Mouse (Mus musculus) left cerebral cortex, adult 2 months (tissue): ENCODE measurements around the gene Il18bp. TPM values are rescaled to one million over a fixed set of nuclear protein-coding genes. Genes with fewer than 3 reads are reported as not detected.
A peak's percentile ranks its signal among the peaks of the same experiment; 100 is the strongest.
"Not testable (repeated sequence)": the region's sequence is repeated elsewhere in the genome, so short reads cannot be mapped to it uniquely, and the experiment has no call there.

ENCODE experiments used
- DNase-seq, 2 experiments: peaks; one replicate each; pipeline ENCODE4 v3.0.0; 2021 to 2022; ENCODE audit warnings: low spot score in 2 of 2, mixed read lengths in 1 of 2; ENCODE audit errors: extremely low spot score in 1 of 2
- H3K27ac ChIP-seq: fragments of 200-600 bp; 2 replicates; pipeline ENCODE4 v1.8.1; 2022
- H3K4me3 ChIP-seq: fragments of 200-600 bp; 2 replicates; pipeline ENCODE4 v1.8.1; 2022
- CTCF ChIP-seq: fragments of 200-600 bp; IDR thresholded peaks from 2 replicates; pipeline ENCODE4 v1.8.1; 2022; ENCODE audit warnings: antibody characterized with exemption, mild to moderate bottlenecking, moderate library complexity
- intact Hi-C: fragments of 180-260 bp; cut with DNase I; formaldehyde crosslinking; loops from one replicate; pipeline ENCODE4 v1.15.1; 2025
- total RNA-seq, 2 experiments: library from RNA; stranded (reverse); gene quantifications; 2 replicates each; pipeline ENCODE4 v1.2.3; 2021

The Il18bp gene
- total RNA-seq, 2 experiments from 2014 or later: 8.5 to 10.2 TPM

- H3K4me3 ChIP-seq: no peak overlapping the region
- TF ChIP-seq CTCF: no peak
- intact Hi-C loops: no loop called here
- no peak for DNase-seq
- H3K27ac ChIP-seq: no peak overlapping the region
These were observed 7.0 kb upstream of the Il18bp start for GRCm38 (mm10) chr7:102025187-102026119.

- no peak for DNase-seq
- H3K27ac ChIP-seq: no peak overlapping the region; the same call in 1 of the 2 replicates
- TF ChIP-seq CTCF: no peak
- no peak overlapping the region for H3K4me3 ChIP-seq
- intact Hi-C loops: no loop called here
These were observed 5.3 kb upstream of the Il18bp start for GRCm38 (mm10) chr7:102023821-102024220.

- H3K27ac ChIP-seq, DNase-seq, intact Hi-C loops, H3K4me3 ChIP-seq: not testable (repeated sequence)
These were observed 2.4 kb upstream of the Il18bp start for GRCm38 (mm10) chr7:102020934-102021333.

GRCm38 (mm10) chr7:102019362-102019761, 872 bp upstream of the Il18bp start:
- DNase-seq: no peak
- no peak overlapping the region for H3K4me3 ChIP-seq
- no peak for TF ChIP-seq CTCF
- intact Hi-C loops: no loop called here
- H3K27ac ChIP-seq: no peak overlapping the region

GRCm38 (mm10) chr7:102018034-102018433, 456 bp downstream of the Il18bp start:
- Histone ChIP-seq H3K27ac (peak overlapping the region; percentile 57; the same call in 1 of the 2 replicates), H3K4me3 (no peak overlapping the region)
- DNase-seq: no peak
- intact Hi-C loops: no loop called here
- no peak for TF ChIP-seq CTCF

- DNase-seq: no peak
- TF ChIP-seq CTCF: no peak
- peak overlapping the region; percentile 57 for H3K27ac ChIP-seq
- intact Hi-C loops: no loop called here
- H3K4me3 ChIP-seq: peak overlapping the region; percentile 3; the same call in 1 of the 2 replicates
These were observed 1.0 kb downstream of the Il18bp start for GRCm38 (mm10) chr7:102017452-102017851.

GRCm38 (mm10) chr7:102016936-102017335, 1.6 kb downstream of the Il18bp start:
- no peak overlapping the region; the same call in 1 of the 2 replicates for H3K4me3 ChIP-seq
- intact Hi-C loops: no loop called here

GRCm38 (mm10) chr7:102014995-102015394, 3.5 kb downstream of the Il18bp start:
- TF ChIP-seq CTCF: no peak
- no peak for DNase-seq
- Histone ChIP-seq H3K27ac (no peak overlapping the region), H3K4me3 (no peak overlapping the region)
- intact Hi-C loops: no loop called here

More at GRCm38 (mm10) chr7:102016936-102017335, 1.6 kb downstream of the Il18bp start:
- H3K27ac ChIP-seq: peak overlapping the region; percentile 57
- no peak for DNase-seq
- TF ChIP-seq CTCF: no peak

- DNase-seq: no peak
- no peak for TF ChIP-seq CTCF
- no peak overlapping the region for H3K4me3 ChIP-seq
- no peak overlapping the region for H3K27ac ChIP-seq
- intact Hi-C loops: no loop called here
These were observed 5.1 kb downstream of the Il18bp start for GRCm38 (mm10) chr7:102013416-102013815.

GRCm38 (mm10) chr7:102011855-102012254, 6.6 kb downstream of the Il18bp start:
- Histone ChIP-seq H3K4me3 (no peak overlapping the region), H3K27ac (no peak overlapping the region)
- intact Hi-C loops: no loop called here
- DNase-seq: no peak
- TF ChIP-seq CTCF: no peak

GRCm38 (mm10) chr7:102006520-102006919, 12.0 kb downstream of the Il18bp start:
- Histone ChIP-seq H3K4me3 (no peak overlapping the region), H3K27ac (no peak overlapping the region)
- intact Hi-C loops: no loop called here
- no peak for DNase-seq
- no peak for TF ChIP-seq CTCF

GRCm38 (mm10) chr7:102000921-102001630, 17.4 kb downstream of the Il18bp start:
- no peak for TF ChIP-seq CTCF
- H3K27ac ChIP-seq: peak overlapping the region; percentile 12
- no peak for DNase-seq
- intact Hi-C loops: loop anchor here (1.0 to 5.0 kb wide), 2 partner anchors 31 to 349 kb away; no protein-coding TSS in a partner anchor
- no peak overlapping the region for H3K4me3 ChIP-seq
